Mouse (Mus musculus) heart, postnatal 0 days (tissue): ENCODE data around the gene Ptgfr. TPM values are rescaled to one million over a fixed set of nuclear protein-coding genes. Genes with fewer than 3 reads are reported as not detected.
A peak's percentile ranks its signal among the peaks of the same experiment; 100 is the strongest.

Experiments
- ATAC-seq: fragments of 200-750 bp; cut with Nextera tagmentation; 2 replicates; pipeline ENCODE4 v1.8.0; 2017; ENCODE audit warnings: low read depth, moderate number of reproducible peaks, moderate library complexity; ENCODE audit not compliant: insufficient read depth
- DNase-seq: peaks from one replicate; pipeline ENCODE4 v3.0.0-alpha.2; 2016; ENCODE audit warnings: low spot score
- H3K27ac ChIP-seq: fragments of 300-500 bp; sonication (generic); 2 replicates; pipeline ENCODE4 v1.5.1; 2014; ENCODE audit warnings: low read depth, mild to moderate bottlenecking
- H3K27me3 ChIP-seq: fragments of 300-500 bp; sonication (generic); 2 replicates; pipeline ENCODE4 v1.6.1; 2014; ENCODE audit warnings: low read length, mixed read lengths; ENCODE audit not compliant: control insufficient read depth, insufficient read depth
- H3K36me3 ChIP-seq: fragments of 300-500 bp; sonication (generic); replicated peaks from 2 replicates; pipeline ENCODE4 v1.6.1; 2014; ENCODE audit warnings: low read length, mixed read lengths; ENCODE audit not compliant: control insufficient read depth, insufficient read depth
- H3K4me1 ChIP-seq: fragments of 300-500 bp; sonication (generic); 2 replicates; pipeline ENCODE4 v1.6.1; 2014; ENCODE audit warnings: antibody characterized with exemption; ENCODE audit not compliant: control insufficient read depth, insufficient read depth
- H3K4me2 ChIP-seq: fragments of 300-500 bp; sonication (generic); 2 replicates; pipeline ENCODE4 v1.6.1; 2014; ENCODE audit warnings: low read depth, mild to moderate bottlenecking, low read length, moderate library complexity
- H3K4me3 ChIP-seq: fragments of 300-500 bp; sonication (generic); 2 replicates; pipeline ENCODE4 v1.5.1; 2014; ENCODE audit warnings: low read depth, low read length
- H3K9ac ChIP-seq: fragments of 300-500 bp; sonication (generic); replicated peaks from 2 replicates; pipeline ENCODE4 v1.6.1; 2014; ENCODE audit warnings: low read depth, low read length, mixed read lengths
- H3K9me3 ChIP-seq: fragments of 300-500 bp; sonication (generic); replicated peaks from 2 replicates; pipeline ENCODE4 v1.6.1; 2016; ENCODE audit warnings: low read length; ENCODE audit not compliant: control insufficient read depth
- CTCF ChIP-seq: IDR thresholded peaks from 2 replicates; pipeline ENCODE4 v1.5.1; 2016; ENCODE audit warnings: antibody characterized with exemption, control low read depth, low read depth
- EP300 ChIP-seq: IDR thresholded peaks from 2 replicates; pipeline ENCODE4 v1.6.1; 2016; ENCODE audit warnings: antibody characterized with exemption, low read depth
- WGBS: fragments of 180-500 bp; shearing (Covaris S2); extraction: QIAGEN DNeasy Blood & Tissue Kit; methylation state at CpG from one replicate; pipeline ENCODE4 v1.1.7; 2014; 5-methylcytosine and 5-hydroxymethylcytosine counted together
- polyA plus RNA-seq: library from polyadenylated mRNA; unstranded; fragments of >200 nt; fragmentation: Nextera tagmentation; extraction: Ambion mirVana; gene quantifications from 2 replicates; pipeline ENCODE4 v1.2.1, GENCODE M21; 2015
- total RNA-seq: library from RNA; depleted of rRNA; stranded (reverse); fragments of >200 nt; gene quantifications from 2 replicates; pipeline ENCODE4 v1.2.3, GENCODE M21; 2014; ENCODE audit warnings: low replicate concordance; rRNA removed

The Ptgfr gene
- total RNA-seq (1.5 and 3.4 TPM in 2 replicates), polyA plus RNA-seq (0.49 and 0.57 TPM in 2 replicates)

GRCm38 (mm10) chr3:151836871-151837680, at the start of gene Ptgfr:
TSS of gene Ptgfr (minus strand) at chr3:151837630.
- WGBS, result 1% methylated on average over 30 of the region's 30 CpGs
- TF ChIP-seq CTCF (peak; percentile 83), EP300 (no peak)
- peak within 1 kb of the TSS; percentile 97 for H3K4me2 ChIP-seq
- DNase-seq (peak; percentile 56), ATAC-seq (peak; percentile 88)
- no peaks in the 10 kb centered on the region for H3K27me3 ChIP-seq
- no peaks in the 10 kb centered on the region for H3K36me3 ChIP-seq
- no peak within 1 kb of the TSS for H3K27ac ChIP-seq
- 0 out of 2 replicates have a peak, but pooled peaks cover 6% of the 10 kb centered on the region for H3K4me1 ChIP-seq
- H3K9me3 ChIP-seq, result no peaks in the 10 kb centered on the region
- H3K9ac ChIP-seq, result peak within 1 kb of the TSS; percentile 52
- H3K4me3 ChIP-seq, result peak within 1 kb of the TSS; percentile 57

GRCm38 (mm10) chr3:151883881-151884280, 46.5 kb upstream of the Ptgfr start:
- DNase-seq, result no peak
- Histone ChIP-seq H3K27ac (no peak overlapping the region), H3K9ac (no peak overlapping the region), H3K4me2 (no peak overlapping the region), H3K36me3 (no peaks in the 10 kb centered on the region), H3K4me1 (no peaks in the 10 kb centered on the region), H3K9me3 (no peaks in the 10 kb centered on the region), H3K4me3 (no peak overlapping the region), H3K27me3 (no peaks in the 10 kb centered on the region)
- WGBS, result 69% methylated on average over 5 of the region's 5 CpGs
- ATAC-seq, result no peak
- TF ChIP-seq CTCF (no peak), EP300 (no peak)

- Histone ChIP-seq H3K9ac (no peak overlapping the region), H3K4me2 (no peak overlapping the region), H3K27ac (no peak overlapping the region), H3K4me3 (no peak overlapping the region), H3K4me1 (no peaks in the 10 kb centered on the region), H3K36me3 (no peaks in the 10 kb centered on the region), H3K27me3 (no peaks in the 10 kb centered on the region), H3K9me3 (no peaks in the 10 kb centered on the region)
- ATAC-seq (no peak), DNase-seq (no peak)
- TF ChIP-seq CTCF (0 out of 2 replicates have a peak, but pooled peaks have one; percentile 6), EP300 (no peak)
- 52% methylated on average over 2 of the region's 2 CpGs for WGBS
These were observed 42.6 kb upstream of the Ptgfr start for GRCm38 (mm10) chr3:151879981-151880380.

- Histone ChIP-seq H3K9ac (no peak overlapping the region), H3K9me3 (no peaks in the 10 kb centered on the region), H3K4me2 (no peak overlapping the region), H3K4me3 (no peak overlapping the region), H3K4me1 (no peaks in the 10 kb centered on the region), H3K27me3 (no peaks in the 10 kb centered on the region), H3K27ac (no peak overlapping the region), H3K36me3 (no peaks in the 10 kb centered on the region)
- TF ChIP-seq EP300, result no peak
- TF ChIP-seq CTCF, result no peak
- DNase-seq, result no peak
- no peak for ATAC-seq
These were observed 31.5 kb upstream of the Ptgfr start for GRCm38 (mm10) chr3:151868970-151869369.

GRCm38 (mm10) chr3:151851344-151851743, 13.9 kb upstream of the Ptgfr start:
- ATAC-seq, result peak; percentile 83
- no peaks in the 10 kb centered on the region for H3K9me3 ChIP-seq
- H3K4me1 ChIP-seq, result peaks cover 5% of the 10 kb centered on the region; the same call in 1 of the 2 replicates
- H3K27me3 ChIP-seq, result no peaks in the 10 kb centered on the region
- H3K9ac ChIP-seq, result no peak overlapping the region
- H3K36me3 ChIP-seq, result no peaks in the 10 kb centered on the region
- H3K4me3 ChIP-seq, result no peak overlapping the region
- H3K4me2 ChIP-seq, result no peak overlapping the region
- no peak for TF ChIP-seq EP300
- TF ChIP-seq CTCF, result no peak
- peak; percentile 50 for DNase-seq
- peak overlapping the region; percentile 45 for H3K27ac ChIP-seq
- 13% methylated on average over 1 of the region's 1 CpGs for whole genome bisulfite sequencing
